Mouse (Mus musculus) gastrocnemius, adult 8-10 months (tissue): ENCODE measurements around the gene Khk. TPM values are rescaled to one million over a fixed set of nuclear protein-coding genes. Genes with fewer than 3 reads are reported as not detected.

Source experiments
- DNase-seq, 2 experiments: peaks; one replicate each; pipeline ENCODE4 v3.0.0; 2022; ENCODE audit warnings: low spot score in 2 of 2
- total RNA-seq, 4 experiments: library from RNA; stranded (reverse); gene quantifications; 2 replicates each; pipeline ENCODE4 v1.2.4; 2022

Khk gene
- total RNA-seq, 4 experiments from 2014 or later = 35.7 to 40.5 (median 38.2) TPM

DNA sequence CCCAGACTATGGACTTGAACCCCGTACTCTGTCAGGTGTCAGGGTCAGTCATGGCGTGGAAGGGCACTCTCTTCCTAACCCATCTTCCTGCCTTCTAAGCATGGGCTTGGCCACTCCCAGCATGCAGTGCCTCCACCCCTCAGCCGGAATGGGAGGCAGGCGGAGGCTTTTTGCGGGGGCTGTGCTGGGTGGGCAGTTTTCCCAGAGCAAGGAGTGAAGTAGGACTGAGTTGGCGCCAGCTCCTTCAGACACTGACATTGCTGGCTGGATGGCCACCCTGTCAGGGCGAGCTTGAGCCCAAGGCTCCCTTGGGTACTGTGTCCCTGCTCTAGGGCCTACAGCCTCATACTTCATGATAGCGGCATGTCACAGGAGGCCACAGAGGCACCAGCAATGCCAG is 47.2 kb downstream of the Khk start, which contains the start of gene Tcf23:
TSS of gene Tcf23 (plus strand) at position 247 of the 400 bp plus-strand sequence.
- no peak for DNase-seq

DNA sequence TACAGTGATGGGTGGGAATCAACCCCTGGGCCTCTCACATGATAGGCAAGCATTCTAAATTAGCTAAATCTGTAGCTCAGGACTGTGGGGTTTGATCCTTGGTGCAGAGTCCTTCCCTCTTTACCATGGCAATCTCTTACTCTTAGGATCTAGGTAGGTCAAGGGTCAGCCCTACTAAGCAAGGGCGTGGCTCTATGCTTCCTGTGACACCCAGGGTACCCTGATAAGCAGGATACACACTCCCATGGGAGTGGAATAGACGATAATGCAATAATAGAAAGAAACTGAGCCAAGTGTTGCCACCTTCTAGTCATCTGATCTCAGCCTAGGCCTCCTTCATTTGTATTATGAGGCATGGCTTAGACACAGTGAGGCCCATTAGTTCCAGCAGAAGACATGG is 48.2 kb downstream of the Khk start:
- no peak for DNase-seq

DNA sequence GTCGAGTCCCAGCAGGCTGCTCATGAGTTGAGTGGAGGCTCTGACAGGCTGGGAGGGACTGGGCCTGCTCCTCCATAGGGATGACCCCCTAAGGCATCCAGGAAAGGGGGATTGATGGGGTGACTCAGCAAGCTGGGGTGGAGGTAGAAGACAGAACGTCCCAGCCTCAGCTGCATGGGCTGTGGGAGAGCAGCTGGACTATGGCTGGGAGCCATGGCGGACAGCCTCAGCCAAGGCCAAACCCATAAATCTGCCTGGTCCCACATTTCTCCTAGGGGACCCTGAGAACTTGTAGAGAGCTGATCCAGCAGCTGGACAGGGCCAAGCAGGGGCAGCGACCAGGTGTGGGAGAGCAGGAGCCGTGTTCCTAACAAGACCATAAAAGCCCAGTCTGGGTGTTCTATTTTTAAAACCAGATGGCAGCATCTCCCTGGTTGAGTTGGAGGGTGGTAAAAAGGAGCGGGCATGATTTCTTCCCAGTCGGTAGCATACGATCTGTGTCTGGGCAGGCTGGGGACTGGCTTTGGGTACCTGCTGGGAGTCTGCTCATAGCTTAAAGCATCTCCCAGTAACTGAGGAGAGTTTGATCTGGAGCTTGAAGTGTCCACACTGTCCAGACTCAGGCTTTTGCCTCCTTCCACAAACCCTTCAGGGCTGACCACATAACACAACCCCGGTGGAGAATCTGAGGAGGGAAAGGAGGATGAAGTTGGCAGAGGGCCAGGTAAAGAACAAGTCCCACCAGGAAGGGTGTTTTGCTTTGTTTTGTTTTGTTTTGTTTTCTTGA is 53.8 kb downstream of the Khk start:
- DNase-seq = peak; percentile 57 to 65

Other genes with a start within 250 kb of the Khk start
- 1 to 10 TPM in 3 of 4 experiments, under 1 TPM in 1; 0.97 to 1.6 (median 1.4) TPM for gene Dpysl5, start 209.9 kb upstream of the Khk start, total RNA-seq
- 100 to 1,000 TPM in 1 of 4 experiments, 10 to 100 TPM in 3; 88.7 to 101 (median 92.6) TPM for gene Mapre3, start 106.8 kb upstream of the Khk start, total RNA-seq
- gene Tmem214, start 53.4 kb upstream of the Khk start, total RNA-seq = 10 to 100 TPM; 26.5 to 32.4 (median 29.7) TPM
- gene Agbl5, start 32.7 kb upstream of the Khk start, total RNA-seq = 1 to 10 TPM; 2.7 to 5.6 (median 3.2) TPM
- gene Ost4, start 13.6 kb upstream of the Khk start, total RNA-seq = 100 to 1,000 TPM in 2 of 4 experiments, 10 to 100 TPM in 2; 96.6 to 117 (median 105) TPM
- gene Emilin1, start 8.0 kb upstream of the Khk start, total RNA-seq = 1 to 10 TPM; 1.7 to 3.0 (median 2.8) TPM
- gene Cgref1, start 24.2 kb downstream of the Khk start, total RNA-seq = 1 to 10 TPM; 2.2 to 4.9 (median 3.3) TPM
- gene Preb, start 38.9 kb downstream of the Khk start, total RNA-seq = 10 to 100 TPM; 70.1 to 75.2 (median 74.2) TPM
- gene Tcf23, start 47.2 kb downstream of the Khk start, total RNA-seq = under 1 TPM; 0.07 to 0.24 (median 0.15) TPM
- 10 to 100 TPM; 41.9 to 51.2 (median 47.9) TPM for gene Atraid, start 126.9 kb downstream of the Khk start, total RNA-seq
- gene Slc5a6, start 127.5 kb downstream of the Khk start, total RNA-seq = 1 to 10 TPM; 6.1 to 7.9 (median 6.7) TPM
- gene Cad, start 133.3 kb downstream of the Khk start, total RNA-seq = 10 to 100 TPM; 25.5 to 30.8 (median 27.9) TPM
- not detected for gene Dnajc5g, start 184.9 kb downstream of the Khk start, total RNA-seq
- gene Slc30a3, start 186.8 kb downstream of the Khk start, total RNA-seq = under 1 TPM in 2 of 4 experiments, not detected in 2; 0.18 to 0.24 TPM
- 100 to 1,000 TPM; 420 to 527 (median 441) TPM for gene Trim54, start 195.3 kb downstream of the Khk start, total RNA-seq
- not detected for gene Ucn, start 217.4 kb downstream of the Khk start, total RNA-seq
- gene Mpv17, start 232.8 kb downstream of the Khk start, total RNA-seq = 10 to 100 TPM; 19.2 to 26.8 (median 22.7) TPM